Mouse (Mus musculus): ENCODE measurements around the gene Ndufa6.

GRCm38 (mm10) chr15:82340414-82341035, 13.6 kb downstream of the Ndufa6 start:
- TF ChIP-seq CTCF (conservative IDR thresholded peaks at IDR 0.05; ENCODE audit: low read length) (no peak), NANOG (IDR thresholded peaks at IDR 0.05; ENCODE audit: borderline replicate concordance, low read length) (no peak)

Data from E14TG2a.4 (cell line).